Mouse (Mus musculus): ENCODE data around the gene Dlx5. TPM values are rescaled to one million over a fixed set of nuclear protein-coding genes. Genes with fewer than 3 reads are reported as not detected.
A peak's percentile ranks its signal among the peaks of the same experiment; 100 is the strongest.

The Dlx5 gene
- polyA plus RNA-seq, 1 experiment, result not detected

- no peak overlapping the region for H3K4me3 ChIP-seq
Measured at GRCm38 (mm10) chr6:6850324-6851060, 31.4 kb downstream of the Dlx5 start.

GRCm38 (mm10) chr6:6849744-6850143 lies 32.1 kb downstream of the Dlx5 start:
- no peak for TF ChIP-seq MAX (IDR thresholded peaks at IDR 0.05; ENCODE audit: low read depth)
- TF ChIP-seq REST (IDR thresholded peaks at IDR 0.05; ENCODE audit: insufficient read depth, insufficient read length), result no peak
- Histone ChIP-seq H3K36me3 (ENCODE audit: control insufficient read depth, insufficient read depth) (no peaks in the 10 kb centered on the region), H3K79me2 (ENCODE audit: control insufficient read depth, insufficient read depth) (no peaks in the 10 kb centered on the region), H3K4me2 (ENCODE audit: low read depth) (no peak overlapping the region), H3ac (ENCODE audit: control insufficient read depth, insufficient read length) (no peak overlapping the region), H3K4me3 (no peak overlapping the region), H3K27me3 (ENCODE audit: control insufficient read depth, insufficient read depth, insufficient read length) (peaks cover 26% of the 10 kb centered on the region)

More at GRCm38 (mm10) chr6:6850324-6851060, 31.4 kb downstream of the Dlx5 start:
- Histone ChIP-seq H3K4me2 (ENCODE audit: low read depth) (no peak overlapping the region), H3ac (ENCODE audit: control insufficient read depth, insufficient read length) (no peak overlapping the region), H3K79me2 (ENCODE audit: control insufficient read depth, insufficient read depth) (no peaks in the 10 kb centered on the region), H3K27me3 (ENCODE audit: control insufficient read depth, insufficient read depth, insufficient read length) (peaks cover 33% of the 10 kb centered on the region), H3K36me3 (ENCODE audit: control insufficient read depth, insufficient read depth) (no peaks in the 10 kb centered on the region)
- TF ChIP-seq USF1 (IDR thresholded peaks at IDR 0.05; ENCODE audit: low read depth) (no peak), TCF12 (IDR thresholded peaks at IDR 0.05; ENCODE audit: insufficient read depth, poor library complexity, severe bottlenecking) (no peak), POLR2A (IDR thresholded peaks at IDR 0.05; ENCODE audit: insufficient read length, low read depth) (no peak), POLR2AphosphoS2 (IDR thresholded peaks at IDR 0.05; ENCODE audit: insufficient read length, low read depth) (no peak), MYOG (IDR thresholded peaks at IDR 0.05; ENCODE audit: control insufficient read depth in 1 of 3, insufficient read depth in 1 of 3, insufficient read length in 2 of 3, low read depth in 2 of 3) (no peak), CEBPB (IDR thresholded peaks at IDR 0.05; ENCODE audit: insufficient read depth, poor library complexity, severe bottlenecking) (no peak), MYOD1 (IDR thresholded peaks at IDR 0.05; ENCODE audit: control insufficient read depth in 1 of 3, insufficient read length in 2 of 3, low read depth in 2 of 3) (no peak), SRF (IDR thresholded peaks at IDR 0.05; ENCODE audit: control insufficient read depth, insufficient read length, low read depth) (no peak), E2F4 (IDR thresholded peaks at IDR 0.05; ENCODE audit: insufficient read depth) (no peak), TCF3 (IDR thresholded peaks at IDR 0.05; ENCODE audit: insufficient read length, low read depth) (no peak)

DNA sequence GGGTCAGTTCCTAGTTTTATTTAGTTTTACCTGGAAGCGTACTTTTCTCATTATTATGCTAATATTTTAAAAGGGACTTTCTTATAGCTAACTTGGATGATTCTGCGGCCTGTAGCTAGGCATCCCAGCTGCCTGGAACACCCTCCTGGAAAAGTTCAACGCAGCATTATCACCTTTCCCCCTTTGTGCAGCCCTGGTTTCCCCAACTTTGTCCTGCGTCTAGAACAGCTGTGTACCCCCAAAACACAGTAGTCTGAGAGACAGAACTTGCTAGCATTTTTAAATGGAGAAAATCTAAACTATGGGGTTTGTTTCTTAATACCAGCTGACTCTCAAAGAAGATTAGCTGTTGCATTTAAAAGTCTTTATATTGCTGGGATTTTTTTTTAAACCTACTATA lies 33.3 kb downstream of the Dlx5 start:
- H3K79me2 ChIP-seq (ENCODE audit: control insufficient read depth, insufficient read depth), result no peaks in the 10 kb centered on the region
- peaks cover 14% of the 10 kb centered on the region for H3K27me3 ChIP-seq (ENCODE audit: control insufficient read depth, insufficient read depth, insufficient read length)
- H3K4me2 ChIP-seq (ENCODE audit: low read depth), result no peak overlapping the region
- no peak overlapping the region for H3K4me3 ChIP-seq
- no peaks in the 10 kb centered on the region for H3K36me3 ChIP-seq (ENCODE audit: control insufficient read depth, insufficient read depth)
- H3ac ChIP-seq (ENCODE audit: control insufficient read depth, insufficient read length), result no peak overlapping the region
- TF ChIP-seq MYOD1 (IDR thresholded peaks at IDR 0.05; ENCODE audit: control insufficient read depth in 1 of 3, insufficient read length in 2 of 3, low read depth in 2 of 3), result no peak
- no peak for TF ChIP-seq TCF12 (IDR thresholded peaks at IDR 0.05; ENCODE audit: insufficient read depth, poor library complexity, severe bottlenecking)
- no peak for TF ChIP-seq MAX (IDR thresholded peaks at IDR 0.05; ENCODE audit: low read depth)
- no peak for TF ChIP-seq REST (IDR thresholded peaks at IDR 0.05; ENCODE audit: insufficient read depth, insufficient read length)

DNA sequence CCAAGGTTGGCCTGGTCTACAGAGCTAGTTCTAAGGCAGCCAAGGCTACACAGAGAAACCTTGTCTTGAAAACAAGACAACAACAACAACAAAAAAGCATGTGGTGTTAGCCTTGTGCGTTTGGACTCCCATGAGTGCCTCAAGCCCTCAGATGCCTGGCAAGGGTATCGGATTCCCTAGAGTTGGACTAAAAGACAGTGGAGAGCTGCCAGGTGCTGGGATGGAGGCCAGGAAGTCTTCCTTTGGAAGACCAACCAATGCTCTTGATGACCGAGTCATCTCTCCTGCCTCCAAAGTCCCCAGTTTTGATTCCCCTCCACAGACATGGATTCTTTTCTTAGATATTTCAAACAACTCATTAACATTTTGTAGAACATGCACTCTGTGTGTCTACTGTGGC lies 48.6 kb downstream of the Dlx5 start:
- Histone ChIP-seq H3K27me3 (ENCODE audit: control insufficient read depth, insufficient read depth, insufficient read length) (no peaks in the 10 kb centered on the region), H3K79me2 (ENCODE audit: control insufficient read depth, insufficient read depth) (no peaks in the 10 kb centered on the region), H3K36me3 (ENCODE audit: control insufficient read depth, insufficient read depth) (no peaks in the 10 kb centered on the region), H3K4me3 (no peak overlapping the region), H3K4me2 (ENCODE audit: low read depth) (no peak overlapping the region), H3ac (ENCODE audit: control insufficient read depth, insufficient read length) (no peak overlapping the region)
- TF ChIP-seq TCF3 (IDR thresholded peaks at IDR 0.05; ENCODE audit: insufficient read length, low read depth), result no peak
- no peak for TF ChIP-seq USF1 (IDR thresholded peaks at IDR 0.05; ENCODE audit: low read depth)
- TF ChIP-seq E2F4 (IDR thresholded peaks at IDR 0.05; ENCODE audit: insufficient read depth), result no peak
- no peak for TF ChIP-seq MYOG (IDR thresholded peaks at IDR 0.05; ENCODE audit: control insufficient read depth in 1 of 3, insufficient read depth in 1 of 3, insufficient read length in 2 of 3, low read depth in 2 of 3)
- no peak for TF ChIP-seq POLR2AphosphoS2 (IDR thresholded peaks at IDR 0.05; ENCODE audit: insufficient read length, low read depth)

- Histone ChIP-seq H3ac (ENCODE audit: control insufficient read depth, insufficient read length) (no peak overlapping the region), H3K79me2 (ENCODE audit: control insufficient read depth, insufficient read depth) (no peaks in the 10 kb centered on the region), H3K27me3 (ENCODE audit: control insufficient read depth, insufficient read depth, insufficient read length) (no peaks in the 10 kb centered on the region), H3K4me2 (ENCODE audit: low read depth) (peak overlapping the region; percentile 61), H3K4me3 (no peak overlapping the region), H3K36me3 (ENCODE audit: control insufficient read depth, insufficient read depth) (no peaks in the 10 kb centered on the region)
- TF ChIP-seq POLR2AphosphoS2 (IDR thresholded peaks at IDR 0.05; ENCODE audit: insufficient read length, low read depth) (no peak), MAX (IDR thresholded peaks at IDR 0.05; ENCODE audit: low read depth) (no peak), SRF (IDR thresholded peaks at IDR 0.05; ENCODE audit: control insufficient read depth, insufficient read length, low read depth) (no peak), E2F4 (IDR thresholded peaks at IDR 0.05; ENCODE audit: insufficient read depth) (no peak), REST (IDR thresholded peaks at IDR 0.05; ENCODE audit: insufficient read depth, insufficient read length) (no peak), POLR2A (IDR thresholded peaks at IDR 0.05; ENCODE audit: insufficient read length, low read depth) (no peak), CEBPB (IDR thresholded peaks at IDR 0.05; ENCODE audit: insufficient read depth, poor library complexity, severe bottlenecking) (no peak), USF1 (IDR thresholded peaks at IDR 0.05; ENCODE audit: low read depth) (no peak), TCF12 (IDR thresholded peaks at IDR 0.05; ENCODE audit: insufficient read depth, poor library complexity, severe bottlenecking) (no peak), MYOG (IDR thresholded peaks at IDR 0.05; ENCODE audit: control insufficient read depth in 1 of 3, insufficient read depth in 1 of 3, insufficient read length in 2 of 3, low read depth in 2 of 3) (no peak), TCF3 (IDR thresholded peaks at IDR 0.05; ENCODE audit: insufficient read length, low read depth) (no peak), MYOD1 (IDR thresholded peaks at IDR 0.05; ENCODE audit: control insufficient read depth in 1 of 3, insufficient read length in 2 of 3, low read depth in 2 of 3) (no peak)
Measured at GRCm38 (mm10) chr6:6830446-6830845, 51.4 kb downstream of the Dlx5 start.

Other genes with a start within 250 kb of the Dlx5 start
- gene Dlx6, start 18.8 kb downstream of the Dlx5 start, polyA plus RNA-seq (2012; fragmentation: generic; extraction: Trizol), result not detected
- 1.9 TPM for gene Sdhaf3, start 73.9 kb upstream of the Dlx5 start, polyA plus RNA-seq (2012; fragmentation: generic; extraction: Trizol)

All from myocyte (in vitro differentiated cells).